Mouse (Mus musculus) stomach, embryonic 15.5 days (tissue): ENCODE results near the gene Nuak1. TPM values are rescaled to one million over a fixed set of nuclear protein-coding genes. Genes with fewer than 3 reads are reported as not detected.

ENCODE experiments used
- ATAC-seq: fragments of 200-750 bp; cut with Nextera tagmentation; 2 replicates; pipeline ENCODE4 v1.8.0; 2017; ENCODE audit warnings: low read depth, moderate number of reproducible peaks, moderate TSS enrichment; ENCODE audit not compliant: insufficient read depth, low FRiP score
- H3K27ac ChIP-seq: fragments of 300-500 bp; sonication (generic); 2 replicates; pipeline ENCODE4 v1.5.1; 2015; ENCODE audit warnings: mild to moderate bottlenecking, inconsistent platforms
- H3K27me3 ChIP-seq: fragments of 300-500 bp; sonication (generic); replicated peaks from 2 replicates; pipeline ENCODE4 v1.6.1; 2015; ENCODE audit warnings: inconsistent platforms
- H3K36me3 ChIP-seq: fragments of 300-500 bp; sonication (generic); 2 replicates; pipeline ENCODE4 v1.6.1; 2015; ENCODE audit warnings: inconsistent platforms
- H3K4me1 ChIP-seq: fragments of 300-500 bp; sonication (generic); 2 replicates; pipeline ENCODE4 v1.6.1; 2015; ENCODE audit warnings: inconsistent platforms
- H3K4me2 ChIP-seq: fragments of 300-500 bp; sonication (generic); 2 replicates; pipeline ENCODE4 v1.6.1; 2015; ENCODE audit warnings: mild to moderate bottlenecking, inconsistent platforms
- H3K4me3 ChIP-seq: fragments of 300-500 bp; sonication (generic); replicated peaks from 2 replicates; pipeline ENCODE4 v1.5.1; 2015; ENCODE audit warnings: inconsistent platforms
- H3K9ac ChIP-seq: fragments of 300-500 bp; sonication (generic); 2 replicates; pipeline ENCODE4 v1.6.1; 2015; ENCODE audit warnings: inconsistent platforms
- H3K9me3 ChIP-seq: fragments of 300-500 bp; sonication (generic); 2 replicates; pipeline ENCODE4 v1.6.1; 2016; ENCODE audit warnings: inconsistent platforms
- WGBS: fragments of 180-500 bp; shearing (Covaris S2); methylation state at CpG from one replicate; pipeline ENCODE4 v1.1.7; 2015; 5-methylcytosine and 5-hydroxymethylcytosine counted together
- polyA plus RNA-seq: library from polyadenylated mRNA; unstranded; fragments of >200 nt; fragmentation: Nextera tagmentation; extraction: Ambion mirVana; gene quantifications from 2 replicates; pipeline ENCODE4 v1.2.1, GENCODE M21; 2015

Nuak1 gene
- polyA plus RNA-seq, 1 experiment from 2014 or later = 1.2 TPM

- Histone ChIP-seq H3K4me3 (no peak overlapping the region), H3K4me2 (no peak overlapping the region), H3K36me3 (no peaks in the 10 kb centered on the region), H3K27me3 (no peaks in the 10 kb centered on the region), H3K9ac (no peak overlapping the region), H3K9me3 (no peaks in the 10 kb centered on the region), H3K27ac (no peak overlapping the region), H3K4me1 (no peaks in the 10 kb centered on the region)
- WGBS = 50% methylated on average over 5 of the region's 5 CpGs
- ATAC-seq = no peak
These were observed 94.7 kb downstream of the Nuak1 start for GRCm38 (mm10) chr10:84345730-84346129.

GRCm38 (mm10) chr10:84343536-84343935 is 96.9 kb downstream of the Nuak1 start:
- H3K4me3 ChIP-seq = no peak overlapping the region
- WGBS = 94% methylated on average over 2 of the region's 2 CpGs

GRCm38 (mm10) chr10:84339456-84339855 is 100.9 kb downstream of the Nuak1 start:
- Histone ChIP-seq H3K27me3 (no peaks in the 10 kb centered on the region), H3K36me3 (no peaks in the 10 kb centered on the region), H3K9ac (no peak overlapping the region), H3K9me3 (no peaks in the 10 kb centered on the region), H3K4me2 (no peak overlapping the region), H3K27ac (no peak overlapping the region), H3K4me3 (no peak overlapping the region), H3K4me1 (no peaks in the 10 kb centered on the region)
- no peak for ATAC-seq
- 68% methylated on average over 4 of the region's 4 CpGs for WGBS

More at GRCm38 (mm10) chr10:84343536-84343935, 96.9 kb downstream of the Nuak1 start:
- H3K27me3 ChIP-seq = no peaks in the 10 kb centered on the region
- ATAC-seq = no peak
- H3K9me3 ChIP-seq = no peaks in the 10 kb centered on the region
- no peak overlapping the region for H3K9ac ChIP-seq
- no peaks in the 10 kb centered on the region for H3K4me1 ChIP-seq
- no peaks in the 10 kb centered on the region for H3K36me3 ChIP-seq
- no peak overlapping the region for H3K27ac ChIP-seq
- H3K4me2 ChIP-seq = no peak overlapping the region

GRCm38 (mm10) chr10:84338752-84339151 is 101.6 kb downstream of the Nuak1 start:
- no peaks in the 10 kb centered on the region for H3K4me1 ChIP-seq
- H3K9me3 ChIP-seq = no peaks in the 10 kb centered on the region
- H3K27me3 ChIP-seq = no peaks in the 10 kb centered on the region
- H3K4me3 ChIP-seq = no peak overlapping the region
- H3K9ac ChIP-seq = no peak overlapping the region
- H3K4me2 ChIP-seq = no peak overlapping the region
- WGBS = 72% methylated on average over 3 of the region's 3 CpGs
- H3K27ac ChIP-seq = no peak overlapping the region
- no peaks in the 10 kb centered on the region for H3K36me3 ChIP-seq
- ATAC-seq = no peak

- Histone ChIP-seq H3K4me1 (no peaks in the 10 kb centered on the region), H3K27me3 (no peaks in the 10 kb centered on the region), H3K36me3 (no peaks in the 10 kb centered on the region), H3K27ac (no peak overlapping the region), H3K9ac (no peak overlapping the region), H3K4me2 (no peak overlapping the region), H3K9me3 (no peaks in the 10 kb centered on the region), H3K4me3 (no peak overlapping the region)
- ATAC-seq = no peak
- 84% methylated on average over 4 of the region's 4 CpGs for WGBS
These were observed 105.0 kb downstream of the Nuak1 start for GRCm38 (mm10) chr10:84335441-84335840.

GRCm38 (mm10) chr10:84329822-84330221 is 110.6 kb downstream of the Nuak1 start:
- Histone ChIP-seq H3K4me3 (no peak overlapping the region), H3K9me3 (no peaks in the 10 kb centered on the region), H3K27ac (no peak overlapping the region), H3K9ac (no peak overlapping the region), H3K4me1 (no peaks in the 10 kb centered on the region), H3K27me3 (no peaks in the 10 kb centered on the region), H3K4me2 (no peak overlapping the region), H3K36me3 (no peaks in the 10 kb centered on the region)
- ATAC-seq = no peak
- WGBS = 82% methylated on average over 7 of the region's 7 CpGs

- Histone ChIP-seq H3K27ac (no peak overlapping the region), H3K36me3 (no peaks in the 10 kb centered on the region), H3K27me3 (no peaks in the 10 kb centered on the region), H3K9me3 (no peaks in the 10 kb centered on the region), H3K9ac (no peak overlapping the region), H3K4me1 (no peaks in the 10 kb centered on the region), H3K4me3 (no peak overlapping the region), H3K4me2 (no peak overlapping the region)
- 78% methylated on average over 5 of the region's 5 CpGs for WGBS
- ATAC-seq = no peak
These were observed 111.1 kb downstream of the Nuak1 start for GRCm38 (mm10) chr10:84329336-84329735.

- no peak for ATAC-seq
- no peak overlapping the region for H3K27ac ChIP-seq
- no peaks in the 10 kb centered on the region for H3K9me3 ChIP-seq
- no peak overlapping the region for H3K9ac ChIP-seq
- no peaks in the 10 kb centered on the region for H3K27me3 ChIP-seq
- no peak overlapping the region for H3K4me2 ChIP-seq
- WGBS = 56% methylated on average over 6 of the region's 6 CpGs
- no peaks in the 10 kb centered on the region for H3K4me1 ChIP-seq
- H3K4me3 ChIP-seq = no peak overlapping the region
- no peaks in the 10 kb centered on the region for H3K36me3 ChIP-seq
These were observed 116.4 kb downstream of the Nuak1 start for GRCm38 (mm10) chr10:84324018-84324417.

Other genes with a start within 250 kb of the Nuak1 start
- 81.8 and 89.3 TPM in 2 replicates for gene Ckap4, start 93.5 kb upstream of the Nuak1 start, polyA plus RNA-seq
- 16.0 and 19.7 TPM in 2 replicates for gene Tcp11l2, start 136.0 kb upstream of the Nuak1 start, polyA plus RNA-seq
- 10.8 and 12.6 TPM in 2 replicates for gene Polr3b, start 181.7 kb upstream of the Nuak1 start, polyA plus RNA-seq